Mouse (Mus musculus) granulocyte monocyte progenitor cell, adult 5-6 weeks (primary cell): ENCODE measurements at regions not wholly inside any gene's neighbourhood (a gene's known extent, or its start where the extent isn't known, plus 50 kb on each side); places are given as distances from the start of the nearest gene placed in this dataset.
"Not testable (repeated sequence)": the region's sequence is repeated elsewhere in the genome, so short reads cannot be mapped to it uniquely, and the experiment has no call there.

Experiments used
- ATAC-seq: replicated peaks from 2 replicates; pipeline ENCODE4 v1.8.0; 2016; ENCODE audit warnings: mild to moderate bottlenecking, moderate TSS enrichment, inconsistent platforms; ENCODE audit not compliant: poor library complexity, severe bottlenecking

GRCm38 (mm10) chr10:34667203-34667602, 184.0 kb downstream of the Frk start:
- no peak for ATAC-seq

GRCm38 (mm10) chr10:34667735-34668439, 184.7 kb downstream of the Frk start:
- no peak for ATAC-seq

GRCm38 (mm10) chr10:34671791-34672190, 188.6 kb downstream of the Frk start:
- no peak for ATAC-seq

GRCm38 (mm10) chr10:34699414-34699813, 216.2 kb downstream of the Frk start:
- ATAC-seq = not testable (repeated sequence)

GRCm38 (mm10) chr10:34701956-34702355, 218.8 kb downstream of the Frk start:
- ATAC-seq = no peak

- no peak for ATAC-seq
Measured at GRCm38 (mm10) chr10:34705416-34705815, 222.2 kb downstream of the Frk start.

- no peak for ATAC-seq
Measured at GRCm38 (mm10) chr10:34731249-34731648, 248.1 kb downstream of the Frk start.

GRCm38 (mm10) chr10:34762426-34762825, 279.2 kb downstream of the Frk start:
- no peak for ATAC-seq

- ATAC-seq = no peak
Measured at GRCm38 (mm10) chr10:34792099-34792498, 308.9 kb downstream of the Frk start.

- ATAC-seq = no peak
Measured at GRCm38 (mm10) chr10:34811131-34811530, 327.9 kb downstream of the Frk start.

- ATAC-seq = no peak
Measured at GRCm38 (mm10) chr10:34824121-34824520, 340.9 kb downstream of the Frk start.

- no peak for ATAC-seq
Measured at GRCm38 (mm10) chr10:34842015-34842504, 358.9 kb downstream of the Frk start.

GRCm38 (mm10) chr10:34856494-34857146, 373.4 kb downstream of the Frk start:
- ATAC-seq = no peak

GRCm38 (mm10) chr10:34862693-34863092, 379.5 kb downstream of the Frk start:
- ATAC-seq = peak; percentile 90

GRCm38 (mm10) chr10:34871888-34872287, 388.7 kb downstream of the Frk start:
- no peak for ATAC-seq

- no peak for ATAC-seq
Measured at GRCm38 (mm10) chr10:34878511-34878910, 395.3 kb downstream of the Frk start.

GRCm38 (mm10) chr10:34887601-34888000, 404.4 kb downstream of the Frk start:
- no peak for ATAC-seq

- ATAC-seq = no peak
Measured at GRCm38 (mm10) chr10:34904274-34904673, 421.1 kb downstream of the Frk start.

- ATAC-seq = no peak
Measured at GRCm38 (mm10) chr10:34904692-34905091, 421.5 kb downstream of the Frk start.

GRCm38 (mm10) chr10:34912153-34912723, 429.0 kb downstream of the Frk start:
- ATAC-seq = no peak
